Mouse (Mus musculus) adrenal gland, adult 8-10 months (tissue): ENCODE data around the gene Ech1. TPM values are rescaled to one million over a fixed set of nuclear protein-coding genes. Genes with fewer than 3 reads are reported as not detected.

ENCODE experiments used
- DNase-seq: peaks from one replicate; pipeline ENCODE4 v3.0.0; 2022
- total RNA-seq, 4 experiments: library from RNA; stranded (reverse); gene quantifications; 2 replicates each; pipeline ENCODE4 v1.2.4; 2022

Ech1 gene
- total RNA-seq, 4 experiments from 2014 or later = 402 to 476 (median 431) TPM

DNA sequence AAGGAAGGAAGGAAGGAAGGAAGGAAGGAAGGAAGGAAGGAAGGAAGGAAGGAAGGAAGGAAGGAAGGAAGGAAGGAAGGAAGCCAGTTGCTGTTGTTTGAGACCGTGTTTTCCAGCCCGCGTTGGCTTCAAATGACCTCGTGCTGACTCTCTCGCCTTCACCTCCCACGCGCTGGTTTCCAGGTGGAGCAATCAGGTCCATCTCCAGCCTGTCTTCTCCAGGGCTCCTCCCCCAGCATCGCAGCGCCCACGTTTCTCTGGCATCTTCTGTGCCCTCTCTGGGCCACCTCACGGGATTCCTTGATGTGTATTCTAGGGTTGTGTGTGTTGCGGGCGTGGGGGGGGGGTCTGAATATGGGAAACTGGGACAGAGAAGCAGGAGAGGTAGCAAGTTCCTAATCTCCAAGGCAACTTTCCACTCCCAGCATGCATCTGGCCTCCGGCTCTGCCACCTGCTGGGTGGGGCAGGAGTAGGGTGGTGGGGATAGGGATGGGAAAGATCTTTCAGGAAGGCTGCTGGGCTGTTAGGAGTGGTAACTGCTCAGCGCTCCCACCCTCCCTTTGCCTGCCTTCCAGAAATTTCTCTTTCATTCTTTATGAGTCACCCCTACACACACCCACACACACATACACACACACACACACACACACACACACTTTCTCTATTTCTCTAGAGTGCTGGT is 37.9 kb downstream of the Ech1 start:
- DNase-seq = no peak

DNA sequence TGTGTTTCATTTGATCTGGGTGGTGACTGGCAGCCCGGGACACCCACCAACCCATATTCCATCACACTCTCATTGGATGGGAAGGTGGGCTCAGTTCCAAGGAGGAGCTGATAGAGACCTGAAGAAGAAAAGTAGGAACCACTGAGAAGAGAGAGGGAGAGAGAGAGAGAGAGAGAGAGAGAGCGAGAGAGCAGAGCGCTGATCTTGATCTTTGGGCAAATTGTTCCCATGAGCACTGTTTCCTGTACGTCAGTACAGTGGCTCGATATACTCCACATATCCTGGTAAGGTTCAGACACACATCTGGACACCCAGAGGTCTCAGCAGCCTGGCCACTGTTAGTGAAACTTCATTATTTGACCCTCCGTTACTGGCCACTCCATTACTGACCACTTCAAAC is 38.5 kb downstream of the Ech1 start, which contains the start of gene Lgals7:
TSS of gene Lgals7 (plus strand) at position 314 of the 400 bp plus-strand sequence.
- no peak for DNase-seq

DNA sequence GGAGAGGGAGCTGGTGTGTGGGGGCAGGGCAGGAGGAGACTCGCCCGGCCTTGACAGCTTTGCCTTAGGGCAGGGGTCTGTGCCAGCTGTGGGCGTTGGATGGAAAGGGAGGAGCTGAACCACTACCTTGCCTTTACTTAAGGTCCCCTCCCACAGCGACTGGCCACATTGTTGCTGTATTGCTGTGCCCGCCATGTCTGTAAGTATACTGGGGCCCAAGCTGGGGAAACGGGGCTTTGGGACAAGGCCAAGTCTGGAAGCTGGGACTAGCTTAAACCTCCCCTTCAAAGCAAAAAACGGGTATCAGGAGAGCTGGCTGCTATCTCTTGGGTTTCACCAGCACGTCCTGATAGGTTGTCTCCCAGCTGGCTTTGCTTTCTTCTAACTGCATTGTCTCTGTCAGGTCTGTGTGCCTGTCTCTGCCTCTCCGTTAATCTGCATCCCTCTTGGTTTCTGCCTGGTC is 39.3 kb downstream of the Ech1 start:
- DNase-seq = no peak

- peak; percentile 77 for DNase-seq
Measured at GRCm38 (mm10) chr7:28865481-28866300, 40.7 kb downstream of the Ech1 start.

GRCm38 (mm10) chr7:28866769-28867507 is 41.9 kb downstream of the Ech1 start:
- DNase-seq = no peak

DNA sequence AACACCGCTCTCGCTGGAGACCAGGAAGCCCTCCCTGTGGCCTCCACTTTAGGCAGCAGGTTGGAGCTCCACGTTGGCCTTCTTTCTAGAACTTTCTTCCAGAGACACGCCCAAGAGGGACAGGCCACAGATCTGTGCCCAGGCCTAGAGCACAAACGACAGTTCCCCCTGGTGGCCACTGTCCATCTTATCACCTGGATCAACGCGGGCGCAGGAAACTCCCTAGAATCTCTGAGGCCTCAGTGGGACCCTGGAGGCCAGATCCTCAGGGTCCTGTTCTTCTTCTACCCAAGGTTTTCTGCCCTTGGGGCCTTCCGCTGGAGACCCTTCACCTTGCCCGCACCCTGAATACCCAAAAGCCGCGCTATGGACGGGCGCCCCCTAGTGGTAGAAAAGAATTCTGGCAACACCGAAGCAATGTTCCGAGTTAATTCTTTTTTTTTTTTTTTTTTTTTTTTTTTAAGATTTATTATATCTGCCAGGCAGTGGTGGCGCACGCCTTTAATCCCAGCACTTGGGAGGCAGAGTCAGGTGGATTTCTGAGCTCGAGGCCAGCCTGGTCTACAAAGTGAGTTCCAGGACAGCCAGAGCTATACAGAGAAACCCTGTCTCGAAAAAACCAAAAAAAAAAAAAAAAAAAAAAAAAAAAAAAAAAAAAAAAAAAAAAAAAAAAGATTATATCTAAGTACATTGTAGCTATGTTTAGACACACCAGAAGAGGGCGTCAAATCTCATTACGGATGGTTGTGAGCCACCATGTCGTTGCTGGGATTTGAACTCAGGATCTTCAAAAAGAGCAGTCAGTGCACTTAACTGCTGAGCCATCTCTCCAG is 42.7 kb downstream of the Ech1 start:
- peak; percentile 62 for DNase-seq

- DNase-seq = no peak
Measured at GRCm38 (mm10) chr7:28870901-28871664, 46.1 kb downstream of the Ech1 start.

DNA sequence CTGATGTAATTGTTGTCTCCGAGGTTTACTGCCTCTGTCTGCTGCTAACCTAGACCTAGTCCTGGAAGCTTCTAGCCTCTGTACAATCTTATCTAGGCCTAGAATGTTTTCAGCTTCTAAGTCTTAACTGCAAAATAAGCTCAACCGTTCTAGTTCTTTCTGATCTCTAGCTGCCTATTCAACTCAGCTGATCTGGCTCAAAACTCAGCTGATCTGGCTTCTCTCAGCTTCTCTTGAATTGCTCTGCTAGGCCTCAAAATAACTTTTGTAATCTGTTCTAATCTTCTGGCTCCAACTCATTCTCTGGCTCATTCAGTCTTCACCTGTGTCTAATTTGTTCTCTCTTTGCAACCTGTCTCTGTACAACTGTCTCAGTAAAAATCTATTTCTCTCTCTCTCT is 49.5 kb downstream of the Ech1 start:
- DNase-seq = no peak

- DNase-seq = no peak
Measured at GRCm38 (mm10) chr7:28876099-28876498, 51.1 kb downstream of the Ech1 start.

DNA sequence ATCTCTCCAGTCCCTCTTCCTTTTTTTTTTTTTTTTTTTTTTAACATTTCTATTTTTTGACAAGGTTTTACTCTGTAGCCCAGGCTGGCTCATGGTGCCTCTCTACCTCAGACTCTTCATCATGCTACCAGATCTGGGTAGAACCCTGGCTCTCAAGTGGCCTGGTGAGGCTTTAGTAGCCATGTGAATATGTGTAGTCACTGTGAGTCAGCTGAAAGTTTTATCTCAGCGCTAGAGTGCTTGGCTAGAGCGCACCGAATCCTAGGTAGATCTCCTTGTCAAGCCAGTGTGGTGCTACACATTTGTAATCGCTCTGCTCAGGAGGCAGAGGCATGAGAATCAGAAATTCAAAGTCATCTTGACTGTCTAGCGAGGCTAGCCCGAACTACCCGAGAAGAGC is 52.1 kb downstream of the Ech1 start:
- no peak for DNase-seq

DNA sequence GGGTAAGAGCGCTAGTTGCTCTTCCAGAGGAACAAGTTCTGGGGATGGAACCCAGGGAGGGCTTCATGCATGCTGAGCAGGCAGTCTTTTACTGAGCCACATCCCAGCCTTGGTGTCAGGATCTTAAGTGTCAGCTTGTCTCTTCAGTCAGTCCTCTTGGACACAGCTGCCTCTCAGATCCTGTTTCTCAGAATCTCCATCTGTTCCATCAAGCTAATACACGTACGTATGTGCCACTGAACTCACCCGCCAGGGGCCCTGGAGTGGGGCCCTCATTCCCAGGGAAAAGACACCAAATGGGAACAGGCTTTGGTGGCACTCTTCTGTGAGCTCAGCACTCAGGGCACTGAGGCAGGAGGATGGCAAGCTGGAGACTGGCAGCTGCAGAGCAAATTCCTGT is 52.8 kb downstream of the Ech1 start:
- DNase-seq = no peak

- no peak for DNase-seq
Measured at GRCm38 (mm10) chr7:28879606-28880005, 54.6 kb downstream of the Ech1 start.

DNA sequence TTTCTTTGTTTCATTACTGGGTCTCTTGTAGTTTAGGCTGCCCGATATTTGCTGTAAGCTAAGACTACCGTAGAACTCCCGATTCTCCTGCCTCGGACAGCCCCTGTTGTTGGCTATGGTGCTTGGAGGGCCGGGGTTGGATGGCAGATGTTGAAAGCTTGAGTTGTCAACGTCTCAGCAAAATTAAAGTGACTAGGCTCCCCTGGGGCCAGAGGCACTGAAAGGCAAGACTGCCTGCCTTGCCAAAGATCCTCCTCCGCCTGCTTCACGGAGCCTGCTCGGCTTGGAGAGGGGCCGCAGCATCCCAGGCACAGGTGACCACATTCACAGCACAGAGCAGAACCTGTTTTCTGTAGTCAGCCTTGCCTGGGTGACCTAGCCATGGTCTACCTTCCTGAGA is 55.5 kb downstream of the Ech1 start:
- no peak for DNase-seq

DNA sequence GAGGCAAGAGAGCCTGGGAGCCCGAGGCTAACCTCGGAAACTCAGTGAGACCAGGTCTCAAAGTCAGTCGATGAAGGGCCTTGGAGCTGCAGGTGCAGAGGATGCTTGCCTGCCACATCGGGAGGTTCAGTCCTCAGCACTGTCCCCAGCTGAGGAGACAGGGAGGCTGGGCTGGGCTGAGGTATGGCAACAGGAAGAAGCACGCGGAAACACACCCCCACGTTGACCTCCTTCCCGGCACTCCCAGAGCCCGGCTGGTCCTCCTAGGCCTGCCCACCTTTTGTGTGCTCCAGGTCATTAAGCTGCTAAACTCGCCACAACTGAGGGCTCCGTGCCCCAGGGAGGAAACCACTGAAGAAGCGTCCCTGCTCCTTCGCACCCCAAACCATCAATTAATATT is 56.2 kb downstream of the Ech1 start, which contains the start of gene Capn12:
TSS of gene Capn12 (plus strand) at position 224 of the 400 bp plus-strand sequence.
- DNase-seq = no peak

Other genes with a start within 250 kb of the Ech1 start
- 10 to 100 TPM; 62.4 to 83.9 (median 73.4) TPM for gene Samd4b, start 227.1 kb upstream of the Ech1 start, total RNA-seq
- 10 to 100 TPM; 28.5 to 37.2 (median 34.0) TPM for gene Pak4, start 227.0 kb upstream of the Ech1 start, total RNA-seq
- not detected for gene Acp7, start 193.9 kb upstream of the Ech1 start, total RNA-seq
- 1 to 10 TPM; 2.5 to 3.4 (median 3.1) TPM for gene Fbxo27, start 132.4 kb upstream of the Ech1 start, total RNA-seq
- gene Fbxo17, start 108.4 kb upstream of the Ech1 start, total RNA-seq = 1 to 10 TPM; 4.5 to 9.9 (median 6.9) TPM
- 10 to 100 TPM; 76.5 to 92.2 (median 83.3) TPM for gene Mrps12, start 83.4 kb upstream of the Ech1 start, total RNA-seq
- 10 to 100 TPM; 18.0 to 26.2 (median 20.3) TPM for gene Sars2, start 83.2 kb upstream of the Ech1 start, total RNA-seq
- gene Ccer2, start 69.0 kb upstream of the Ech1 start, total RNA-seq = not detected
- 10 to 100 TPM; 73.9 to 96.2 (median 84.3) TPM for gene Sirt2, start 58.5 kb upstream of the Ech1 start, total RNA-seq
- 10 to 100 TPM; 32.0 to 52.2 (median 39.6) TPM for gene Nfkbib, start 57.7 kb upstream of the Ech1 start, total RNA-seq
- 1 to 10 TPM; 1.9 to 4.4 (median 2.8) TPM for gene Rinl, start 36.2 kb upstream of the Ech1 start, total RNA-seq
- gene Hnrnpl, start 16.7 kb upstream of the Ech1 start, total RNA-seq = 100 to 1,000 TPM; 331 to 473 (median 439) TPM
- gene Lgals4, start 8.6 kb downstream of the Ech1 start, total RNA-seq = 10 to 100 TPM in 2 of 4 experiments, 1 to 10 TPM in 2; 6.6 to 34.6 (median 18.8) TPM
- gene Lgals7, start 38.6 kb downstream of the Ech1 start, total RNA-seq = 1 to 10 TPM in 1 of 4 experiments, not detected in 3; 1.2 TPM
- under 1 TPM in 3 of 4 experiments, not detected in 1; 0.12 to 0.16 (median 0.15) TPM for gene Capn12, start 56.2 kb downstream of the Ech1 start, total RNA-seq
- 100 to 1,000 TPM; 184 to 285 (median 233) TPM for gene Actn4, start 137.1 kb downstream of the Ech1 start, total RNA-seq
- 100 to 1,000 TPM; 232 to 255 (median 240) TPM for gene Eif3k, start 156.6 kb downstream of the Ech1 start, total RNA-seq
- gene Map4k1, start 156.8 kb downstream of the Ech1 start, total RNA-seq = 1 to 10 TPM; 1.4 to 3.9 (median 1.8) TPM